Mouse (Mus musculus): Measurements from ENCODE around the gene Gas2. TPM values are rescaled to one million over a fixed set of nuclear protein-coding genes. Genes with fewer than 3 reads are reported as not detected.

Gene Gas2
- polyA plus RNA-seq, 1 experiment from 2014 or later: 20.6 TPM

GRCm38 (mm10) chr7:51880121-51880520 is 18.3 kb downstream of the Gas2 start:
- H3K27ac ChIP-seq (ENCODE audit: low read depth): no peak overlapping the region

GRCm38 (mm10) chr7:51885345-51885744 is 23.5 kb downstream of the Gas2 start:
- Histone ChIP-seq H3K27ac (ENCODE audit: low read depth) (no peak overlapping the region), H3K4me1 (ENCODE audit: insufficient read depth) (no peaks in the 10 kb centered on the region), H3K4me2 (no peak overlapping the region), H3K9ac (no peak overlapping the region), H3K4me3 (ENCODE audit: low read depth, low read length) (no peak overlapping the region), H3K27me3 (ENCODE audit: insufficient read depth, low read length) (no peaks in the 10 kb centered on the region), H3K36me3 (ENCODE audit: insufficient read depth) (no peaks in the 10 kb centered on the region), H3K9me3 (ENCODE audit: low read depth, low read length) (no peaks in the 10 kb centered on the region)
- WGBS: 71% methylated on average over 3 of the region's 3 CpGs
- TF ChIP-seq CTCF (IDR thresholded peaks at IDR 0.05; ENCODE audit: low read depth): no peak
- DNase-seq (no peak), ATAC-seq (ENCODE audit: insufficient read depth) (no peak)

More at GRCm38 (mm10) chr7:51880121-51880520, 18.3 kb downstream of the Gas2 start:
- Histone ChIP-seq H3K9me3 (ENCODE audit: low read depth, low read length) (no peaks in the 10 kb centered on the region), H3K36me3 (ENCODE audit: insufficient read depth) (no peaks in the 10 kb centered on the region), H3K9ac (no peak overlapping the region), H3K27me3 (ENCODE audit: insufficient read depth, low read length) (no peaks in the 10 kb centered on the region), H3K4me3 (ENCODE audit: low read depth, low read length) (no peak overlapping the region), H3K4me2 (no peak overlapping the region), H3K4me1 (ENCODE audit: insufficient read depth) (no peaks in the 10 kb centered on the region)
- no peak for TF ChIP-seq CTCF (IDR thresholded peaks at IDR 0.05; ENCODE audit: low read depth)
- DNase-seq (no peak), ATAC-seq (ENCODE audit: insufficient read depth) (no peak)
- WGBS: 72% methylated on average over 4 of the region's 4 CpGs

GRCm38 (mm10) chr7:51887678-51888567 is 26.1 kb downstream of the Gas2 start:
- H3K36me3 ChIP-seq (ENCODE audit: insufficient read depth): no peaks in the 10 kb centered on the region
- no peak for TF ChIP-seq CTCF (IDR thresholded peaks at IDR 0.05; ENCODE audit: low read depth)
- no peak for ATAC-seq (ENCODE audit: insufficient read depth)
- no peaks in the 10 kb centered on the region for H3K4me1 ChIP-seq (ENCODE audit: insufficient read depth)
- H3K4me2 ChIP-seq: no peak overlapping the region
- no peak overlapping the region for H3K4me3 ChIP-seq (ENCODE audit: low read depth, low read length)
- no peaks in the 10 kb centered on the region for H3K9me3 ChIP-seq (ENCODE audit: low read depth, low read length)
- DNase-seq: no peak
- 73% methylated on average over 11 of the region's 11 CpGs for WGBS
- H3K27ac ChIP-seq (ENCODE audit: low read depth): no peak overlapping the region
- H3K27me3 ChIP-seq (ENCODE audit: insufficient read depth, low read length): no peaks in the 10 kb centered on the region
- no peak overlapping the region for H3K9ac ChIP-seq

- H3K27ac ChIP-seq (ENCODE audit: low read depth): no peak overlapping the region
- H3K4me3 ChIP-seq (ENCODE audit: low read depth, low read length): no peak overlapping the region
- H3K9ac ChIP-seq: no peak overlapping the region
- WGBS: 86% methylated on average over 7 of the region's 7 CpGs
- ATAC-seq (ENCODE audit: insufficient read depth): no peak
- no peak for TF ChIP-seq CTCF (IDR thresholded peaks at IDR 0.05; ENCODE audit: low read depth)
- H3K4me2 ChIP-seq: no peak overlapping the region
- no peaks in the 10 kb centered on the region for H3K4me1 ChIP-seq (ENCODE audit: insufficient read depth)
- H3K36me3 ChIP-seq (ENCODE audit: insufficient read depth): no peaks in the 10 kb centered on the region
- no peak for DNase-seq
- no peaks in the 10 kb centered on the region for H3K27me3 ChIP-seq (ENCODE audit: insufficient read depth, low read length)
- no peaks in the 10 kb centered on the region for H3K9me3 ChIP-seq (ENCODE audit: low read depth, low read length)
These were observed 27.8 kb downstream of the Gas2 start for GRCm38 (mm10) chr7:51889601-51890000.

- no peaks in the 10 kb centered on the region for H3K27me3 ChIP-seq (ENCODE audit: insufficient read depth, low read length)
- 80% methylated on average over 1 of the region's 1 CpGs for WGBS
- no peaks in the 10 kb centered on the region for H3K9me3 ChIP-seq (ENCODE audit: low read depth, low read length)
- TF ChIP-seq CTCF (IDR thresholded peaks at IDR 0.05; ENCODE audit: low read depth): no peak
- no peaks in the 10 kb centered on the region for H3K36me3 ChIP-seq (ENCODE audit: insufficient read depth)
- DNase-seq (no peak), ATAC-seq (ENCODE audit: insufficient read depth) (no peak)
- no peak overlapping the region for H3K9ac ChIP-seq
- H3K4me3 ChIP-seq (ENCODE audit: low read depth, low read length): no peak overlapping the region
- H3K4me2 ChIP-seq: no peak overlapping the region
- no peak overlapping the region for H3K27ac ChIP-seq (ENCODE audit: low read depth)
- no peaks in the 10 kb centered on the region for H3K4me1 ChIP-seq (ENCODE audit: insufficient read depth)
These were observed 30.6 kb downstream of the Gas2 start for GRCm38 (mm10) chr7:51892224-51892965.

- no peak for TF ChIP-seq CTCF (IDR thresholded peaks at IDR 0.05; ENCODE audit: low read depth)
- no peaks in the 10 kb centered on the region for H3K36me3 ChIP-seq (ENCODE audit: insufficient read depth)
- ATAC-seq (ENCODE audit: insufficient read depth) (no peak), DNase-seq (no peak)
- H3K4me3 ChIP-seq (ENCODE audit: low read depth, low read length): no peak overlapping the region
- no peaks in the 10 kb centered on the region for H3K4me1 ChIP-seq (ENCODE audit: insufficient read depth)
- H3K9me3 ChIP-seq (ENCODE audit: low read depth, low read length): no peaks in the 10 kb centered on the region
- H3K4me2 ChIP-seq: no peak overlapping the region
- no peak overlapping the region for H3K9ac ChIP-seq
- H3K27ac ChIP-seq (ENCODE audit: low read depth): no peak overlapping the region
- 79% methylated on average over 4 of the region's 4 CpGs for WGBS
- no peaks in the 10 kb centered on the region for H3K27me3 ChIP-seq (ENCODE audit: insufficient read depth, low read length)
These were observed 31.2 kb downstream of the Gas2 start for GRCm38 (mm10) chr7:51893008-51893407.

- H3K36me3 ChIP-seq (ENCODE audit: insufficient read depth): no peaks in the 10 kb centered on the region
- H3K4me2 ChIP-seq: no peak overlapping the region
- no peak overlapping the region for H3K4me3 ChIP-seq (ENCODE audit: low read depth, low read length)
- H3K27ac ChIP-seq (ENCODE audit: low read depth): no peak overlapping the region
- no peak for ATAC-seq (ENCODE audit: insufficient read depth)
- H3K9me3 ChIP-seq (ENCODE audit: low read depth, low read length): no peaks in the 10 kb centered on the region
- DNase-seq: no peak
- no peaks in the 10 kb centered on the region for H3K4me1 ChIP-seq (ENCODE audit: insufficient read depth)
- no peak for TF ChIP-seq CTCF (IDR thresholded peaks at IDR 0.05; ENCODE audit: low read depth)
- WGBS: 65% methylated on average over 4 of the region's 4 CpGs
- no peak overlapping the region for H3K9ac ChIP-seq
- H3K27me3 ChIP-seq (ENCODE audit: insufficient read depth, low read length): no peaks in the 10 kb centered on the region
These were observed 32.5 kb downstream of the Gas2 start for GRCm38 (mm10) chr7:51894133-51894801.
